Mouse (Mus musculus) ES-Bruce4 (cell line): ENCODE measurements around the gene Iffo2.

Experiments
- EP300 ChIP-seq: IDR thresholded peaks from 2 replicates; pipeline ENCODE4 v1.6.1; 2011; ENCODE audit warnings: low read depth, low read length; ENCODE audit not compliant: insufficient read depth
- POLR2A ChIP-seq: IDR thresholded peaks from one replicate; pipeline ENCODE4 v1.8.1; 2011; ENCODE audit warnings: low read length; ENCODE audit not compliant: insufficient read depth

DNA sequence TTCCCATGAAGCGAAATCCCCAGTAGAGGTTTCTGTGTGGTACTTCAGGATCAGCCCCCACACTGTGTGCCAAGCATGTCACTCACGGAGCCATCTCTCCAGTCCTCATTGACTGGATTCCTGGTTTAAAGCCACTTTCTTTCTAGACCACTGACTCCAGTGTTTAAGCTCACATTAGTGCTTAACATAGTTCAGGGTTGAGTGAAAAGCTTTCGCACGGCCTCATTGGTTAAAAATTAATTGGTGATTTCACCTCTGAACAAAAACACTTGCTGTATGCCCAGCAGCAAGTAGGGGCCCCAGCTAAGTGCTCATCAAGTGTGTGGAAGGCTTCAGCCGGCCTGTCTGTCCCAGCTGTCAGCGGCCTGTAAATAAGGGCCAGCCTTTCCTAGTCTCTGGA, 137.3 kb downstream of the Iffo2 start:
- no peak for TF ChIP-seq POLR2A
- TF ChIP-seq EP300 = no peak
